Mouse (Mus musculus) kidney, adult 9 months (tissue): ENCODE data around the gene Ankrd12.

Experiments used
- DNase-seq: peaks from one replicate; pipeline ENCODE4 v3.0.0; 2022

Gene Ankrd12

DNA sequence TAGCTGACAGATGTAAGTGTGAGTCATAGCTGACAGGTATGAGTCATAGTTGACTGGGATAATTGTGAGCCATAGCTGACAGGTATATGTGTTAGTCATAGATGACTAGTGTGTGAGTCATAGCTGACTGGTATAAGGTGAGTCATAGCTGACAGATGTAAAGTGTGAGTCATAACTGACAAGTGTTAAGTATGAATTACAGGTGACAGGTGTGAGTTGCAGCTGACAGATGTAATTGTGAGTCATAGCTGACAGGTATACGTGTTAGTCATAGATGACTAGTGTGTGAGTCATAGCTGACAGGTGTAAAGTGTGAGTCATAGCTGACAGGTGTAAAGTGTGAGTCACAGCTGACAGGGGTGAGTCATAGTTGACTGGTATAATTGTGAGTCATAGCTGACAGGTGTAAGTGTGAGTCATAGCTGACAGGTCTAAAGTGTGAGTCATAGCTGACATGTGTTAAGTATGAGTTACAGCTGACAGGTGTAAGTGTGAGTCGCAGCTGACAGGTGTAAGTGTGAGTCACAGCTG is 115.2 kb downstream of the Ankrd12 start:
- no peak for DNase-seq

DNA sequence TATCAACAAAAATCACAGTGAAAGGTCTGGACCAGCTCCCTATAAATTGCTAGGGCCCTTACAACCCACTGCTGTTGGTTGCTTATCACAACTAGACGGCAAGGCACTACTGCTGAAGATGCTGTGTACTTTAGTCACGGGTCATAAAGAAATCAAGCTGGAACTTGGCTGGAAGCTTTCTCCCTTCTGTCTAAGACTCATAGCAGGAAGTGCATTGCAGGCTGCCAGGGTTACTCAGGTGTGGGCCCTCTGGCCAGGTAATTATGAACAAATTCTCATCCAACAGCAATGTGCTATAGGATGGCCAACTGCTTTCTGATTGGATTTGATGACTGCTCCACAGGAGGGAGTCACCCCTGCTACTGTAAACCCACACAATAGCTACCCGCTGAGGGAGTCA is 117.9 kb downstream of the Ankrd12 start:
- no peak for DNase-seq

- no peak for DNase-seq
These were observed 118.5 kb downstream of the Ankrd12 start for GRCm38 (mm10) chr17:65958366-65958765.

- DNase-seq: no peak
These were observed 119.0 kb downstream of the Ankrd12 start for GRCm38 (mm10) chr17:65957782-65958325.

- DNase-seq: no peak
These were observed 119.7 kb downstream of the Ankrd12 start for GRCm38 (mm10) chr17:65956993-65957781.

DNA sequence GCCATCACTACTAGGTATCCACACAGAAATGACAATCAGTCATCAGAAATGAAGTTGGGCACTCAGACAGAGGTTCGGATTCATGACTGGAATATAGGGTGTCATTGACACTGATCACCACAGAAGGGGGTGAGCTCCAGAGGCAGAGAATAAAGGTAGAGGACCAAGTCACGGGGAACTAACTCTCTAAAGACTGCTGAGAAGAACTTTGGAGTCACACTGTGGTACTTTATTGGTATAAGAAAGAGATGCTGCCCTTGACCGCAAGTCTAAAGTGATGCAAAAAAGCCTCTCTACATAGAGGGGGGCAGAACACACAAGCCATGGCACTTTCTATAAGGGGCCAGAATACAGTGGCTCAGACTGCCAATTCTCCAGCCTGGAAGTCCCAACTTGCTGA is 120.7 kb downstream of the Ankrd12 start:
- no peak for DNase-seq

GRCm38 (mm10) chr17:65953959-65954358 is 122.9 kb downstream of the Ankrd12 start:
- no peak for DNase-seq

- no peak for DNase-seq
These were observed 124.8 kb downstream of the Ankrd12 start for GRCm38 (mm10) chr17:65952083-65952482.

- peak; percentile 96 for DNase-seq
These were observed 126.1 kb downstream of the Ankrd12 start, which contains the start of gene Twsg1 for GRCm38 (mm10) chr17:65950622-65951404. TSS of gene Twsg1 (minus strand) at chr17:65951226.

GRCm38 (mm10) chr17:65950183-65950582 is 126.7 kb downstream of the Ankrd12 start:
- DNase-seq: no peak

GRCm38 (mm10) chr17:65947307-65947706 is 129.6 kb downstream of the Ankrd12 start:
- peak; percentile 55 for DNase-seq

GRCm38 (mm10) chr17:65945420-65945819 is 131.5 kb downstream of the Ankrd12 start:
- no peak for DNase-seq

DNA sequence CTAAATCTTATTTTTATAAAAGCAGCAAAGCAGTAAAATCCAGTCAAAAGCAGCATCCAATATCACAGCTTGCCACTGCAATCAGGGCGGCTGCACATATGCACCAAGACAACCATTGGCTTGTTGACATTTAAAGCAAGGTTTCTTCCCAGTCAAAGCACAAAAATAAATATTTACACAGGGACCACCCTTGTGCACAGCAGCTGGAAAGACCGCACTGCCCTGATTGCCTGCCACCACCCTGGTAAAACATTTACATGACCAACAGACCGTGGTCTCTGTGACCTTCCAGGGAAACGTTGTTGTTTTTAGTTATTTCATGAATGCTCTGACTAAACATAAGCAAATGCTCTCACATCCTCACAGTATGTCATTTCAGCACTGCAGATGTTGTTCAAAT is 134.5 kb downstream of the Ankrd12 start:
- DNase-seq: peak; percentile 67

DNA sequence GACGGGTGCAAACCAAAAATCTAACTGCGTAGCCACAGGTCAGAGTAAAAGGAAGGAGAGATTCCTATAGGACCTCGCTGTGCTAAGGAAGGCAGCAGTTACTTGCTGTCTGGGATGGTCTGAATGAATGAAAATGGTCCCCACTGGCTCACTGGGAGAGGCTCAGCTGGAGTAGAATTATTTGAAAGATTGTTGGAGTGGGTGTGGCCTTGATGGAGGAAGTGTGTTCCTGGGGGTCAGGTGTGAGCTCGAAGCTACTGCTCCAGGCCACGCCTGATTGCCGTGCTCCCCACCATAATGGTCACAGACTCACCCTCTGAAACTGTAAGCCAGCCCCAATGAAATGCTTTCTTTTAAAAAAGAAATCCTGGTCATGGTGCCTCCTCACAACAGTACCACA is 135.6 kb downstream of the Ankrd12 start:
- DNase-seq: no peak

GRCm38 (mm10) chr17:65940221-65940620 is 136.7 kb downstream of the Ankrd12 start:
- no peak for DNase-seq

DNA sequence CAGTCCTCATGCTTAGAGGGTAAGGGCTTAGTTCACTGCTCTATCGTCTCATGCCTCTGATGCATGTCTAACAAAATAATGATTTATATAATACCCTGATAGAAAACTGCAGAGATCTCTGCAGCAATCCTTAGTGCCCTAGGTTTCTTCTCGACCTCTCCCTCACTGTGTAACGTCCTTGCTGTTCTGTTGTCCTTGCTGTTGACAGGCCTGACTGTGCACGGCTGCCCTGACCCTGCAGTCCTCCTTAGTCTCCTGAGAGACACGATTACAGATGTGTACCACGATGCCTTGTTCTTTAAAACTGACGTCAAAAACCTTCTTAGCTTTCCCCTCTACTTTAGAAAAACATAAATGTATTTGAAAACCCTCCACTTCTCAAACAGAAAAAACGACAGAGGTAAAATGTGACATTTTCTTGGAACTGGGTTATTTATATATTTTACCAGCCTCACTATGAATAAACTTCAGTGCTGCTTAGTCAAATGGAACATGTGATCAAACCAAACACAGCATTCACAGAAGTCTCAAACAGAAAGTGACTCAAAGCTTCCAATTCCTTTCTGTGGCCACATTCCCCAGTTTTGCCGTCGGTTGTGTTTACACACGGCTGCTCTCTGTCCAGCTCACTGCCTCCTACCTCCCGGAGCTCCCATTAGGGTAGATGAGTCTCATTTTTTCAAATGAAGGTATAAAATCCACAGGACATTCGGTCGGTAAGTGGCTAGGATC is 137.3 kb downstream of the Ankrd12 start:
- no peak for DNase-seq

GRCm38 (mm10) chr17:65937671-65938070 is 139.2 kb downstream of the Ankrd12 start:
- no peak for DNase-seq

- DNase-seq: no peak
These were observed 143.1 kb downstream of the Ankrd12 start for GRCm38 (mm10) chr17:65933741-65934140.

GRCm38 (mm10) chr17:65931525-65931924 is 145.4 kb downstream of the Ankrd12 start:
- no peak for DNase-seq

DNA sequence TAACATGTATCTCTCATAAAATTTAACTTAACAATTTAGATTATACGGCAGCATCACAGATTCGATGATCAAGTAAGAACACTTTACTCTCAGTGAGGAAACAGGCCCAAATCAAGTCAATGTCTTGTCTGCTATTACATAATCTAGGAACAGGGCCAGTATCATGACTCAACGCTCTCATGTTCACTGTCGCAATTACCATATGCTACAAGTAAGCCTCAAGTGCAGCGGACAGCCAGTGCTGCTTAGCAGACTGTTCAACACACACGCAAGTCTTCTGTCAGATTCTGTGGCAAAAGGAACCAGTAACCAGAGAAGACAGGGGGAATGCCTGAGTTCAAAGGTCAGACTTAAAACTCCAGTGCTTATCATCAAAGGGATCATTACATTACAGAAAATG is 145.9 kb downstream of the Ankrd12 start:
- no peak for DNase-seq

DNA sequence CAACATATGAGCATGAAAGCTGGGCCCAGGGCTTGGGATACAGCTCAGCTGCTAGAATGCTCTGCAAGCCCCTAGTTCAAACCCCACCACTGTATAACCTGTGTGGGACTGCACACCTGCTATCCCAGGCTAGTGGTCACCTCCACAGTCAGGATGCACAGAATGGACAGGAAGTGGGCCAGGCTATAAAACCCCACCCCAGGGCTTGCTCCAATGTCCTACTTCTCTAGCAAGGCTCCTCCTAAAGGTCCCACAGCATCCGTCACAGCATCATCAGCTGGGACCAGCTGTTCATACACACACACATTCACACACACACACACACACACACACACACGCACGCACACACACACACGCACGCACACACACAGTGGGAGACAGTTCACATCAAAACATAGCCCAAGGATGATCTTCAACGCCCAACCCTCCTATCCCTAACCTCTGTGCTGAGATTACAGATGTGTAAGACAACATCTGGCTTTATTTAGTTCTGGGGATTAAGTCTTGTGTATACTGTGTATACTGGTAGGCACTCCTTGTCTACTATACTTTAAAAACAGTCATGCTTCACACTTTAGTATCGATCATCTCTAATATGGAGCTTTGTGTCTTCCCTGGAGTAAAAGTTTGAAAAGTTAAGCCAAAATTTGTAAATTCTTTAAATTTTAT is 146.6 kb downstream of the Ankrd12 start:
- no peak for DNase-seq

DNA sequence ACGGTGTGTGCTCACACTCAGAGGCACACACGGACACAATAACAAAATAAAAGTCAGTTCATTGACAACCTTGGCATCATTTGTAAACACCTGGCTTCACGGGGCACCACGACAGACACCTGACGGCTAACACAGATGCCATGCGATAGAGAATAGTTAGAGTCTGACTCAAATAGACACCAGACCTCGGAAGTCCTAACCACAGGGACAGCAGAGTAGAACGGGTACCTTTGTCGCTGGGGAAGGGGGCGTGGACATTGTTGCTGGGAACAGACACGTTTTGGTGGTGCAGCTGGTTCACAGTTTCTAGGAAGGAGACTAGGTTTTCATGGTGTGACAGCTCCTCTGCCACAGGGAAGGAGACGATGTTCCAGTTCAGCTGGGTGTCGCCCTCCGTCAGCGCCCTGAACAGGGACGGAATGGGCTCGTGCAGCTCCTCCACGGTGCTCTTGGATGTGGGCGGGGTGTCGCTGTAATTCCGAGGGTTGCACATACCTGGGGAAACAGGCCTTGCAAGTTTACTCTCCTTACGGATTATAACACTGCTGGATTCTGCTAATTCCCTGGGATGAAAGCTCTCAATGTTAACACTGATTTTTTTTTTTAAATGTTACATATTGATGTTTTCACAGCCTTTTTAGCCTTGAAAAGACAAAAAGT is 147.4 kb downstream of the Ankrd12 start:
- DNase-seq: no peak
